In genomic region chr15:84445812-84446716, GRCm38 (mm10) we compare ENCODE assay signal across 8 mouse cellular contexts. TPM values are rescaled to one million over a fixed set of nuclear protein-coding genes. Genes with fewer than 3 reads are reported as not detected.
DNase-seq lines count a peak whose midpoint lies in the region; ATAC-seq and TF ChIP-seq lines count a peak whose summit lies in the region.

No protein-coding gene starts in this region.

- no peak for ATAC-seq in heart, embryonic 14.5 days (ENCODE audit: insufficient number of reproducible peaks, insufficient read depth, low FRiP score, low read depth)
- peak; percentile 34 for ATAC-seq in forebrain, embryonic 12.5 days (ENCODE audit: low FRiP score)
- ATAC-seq in limb, embryonic 13.5 days (ENCODE audit: low FRiP score, low read depth), result no peak

- DNase-seq in heart, adult 9 months (ENCODE audit: low spot score in 2 of 2), result no peak
- peak; percentile 67 for DNase-seq in MN1 (ENCODE audit: low spot score)
- no peak for DNase-seq in thymus, postnatal 14 days
- no peak for DNase-seq in left cerebral cortex, adult 9 months (ENCODE audit: low spot score in 2 of 2)

- no peak for TF ChIP-seq CTCF in small intestine, adult 2 months (IDR thresholded peaks at IDR 0.05; ENCODE audit: extremely low read depth, insufficient read length, insufficient replicate concordance, low read depth, low read length)

- H3K4me2 ChIP-seq in heart, embryonic 14.5 days (ENCODE audit: low read length), result peak overlapping the region; percentile 91
- H3K4me2 ChIP-seq in forebrain, embryonic 12.5 days, result peak overlapping the region; percentile 99
- H3K4me2 ChIP-seq in limb, embryonic 13.5 days (replicated peaks), result peak overlapping the region; percentile 78

- no peaks in the 10 kb centered on the region for H3K9me3 ChIP-seq in heart, embryonic 14.5 days (ENCODE audit: control insufficient read depth, low read length)
- H3K9me3 ChIP-seq in forebrain, embryonic 12.5 days, result no peaks in the 10 kb centered on the region
- no peaks in the 10 kb centered on the region for H3K9me3 ChIP-seq in limb, embryonic 13.5 days

- H3K27me3 ChIP-seq in heart, embryonic 14.5 days (ENCODE audit: control insufficient read depth, insufficient read depth, low read length), result peaks cover 58% of the 10 kb centered on the region
- H3K27me3 ChIP-seq in forebrain, embryonic 12.5 days, result peaks cover 82% of the 10 kb centered on the region
- peaks cover 89% of the 10 kb centered on the region for H3K27me3 ChIP-seq in limb, embryonic 13.5 days
- peaks cover 11% of the 10 kb centered on the region for H3K27me3 ChIP-seq in small intestine, adult 2 months (ENCODE audit: control insufficient read depth, insufficient read depth, low read length)

- peak overlapping the region; percentile 64 for H3K9ac ChIP-seq in heart, embryonic 14.5 days (ENCODE audit: low read length)
- H3K9ac ChIP-seq in forebrain, embryonic 12.5 days, result peak overlapping the region; percentile 80
- H3K9ac ChIP-seq in limb, embryonic 13.5 days, result peak overlapping the region; percentile 64

- no peak overlapping the region for H3K27ac ChIP-seq in heart, embryonic 14.5 days (replicated peaks in 1 of 2; ENCODE audit: control insufficient read depth in 1 of 2, insufficient read depth in 1 of 2, low read depth in 2 of 2, low read length in 2 of 2)
- peak overlapping the region; percentile 50; the same call in 1 of the 2 replicates for H3K27ac ChIP-seq in forebrain, embryonic 12.5 days
- H3K27ac ChIP-seq in limb, embryonic 13.5 days, result no peak overlapping the region
- no peak overlapping the region for H3K27ac ChIP-seq in small intestine, adult 2 months (ENCODE audit: insufficient read depth, low read depth, low read length)

- H3K4me3 ChIP-seq in heart, embryonic 14.5 days (ENCODE audit: control insufficient read depth in 1 of 2, insufficient read depth in 1 of 2, low read depth in 1 of 2, low read length in 2 of 2), result peak overlapping the region; percentile 49 to 51
- peak overlapping the region; percentile 65 for H3K4me3 ChIP-seq in forebrain, embryonic 12.5 days (replicated peaks)
- peak overlapping the region; percentile 51 for H3K4me3 ChIP-seq in limb, embryonic 13.5 days
- peak overlapping the region; percentile 51 for H3K4me3 ChIP-seq in small intestine, adult 2 months (ENCODE audit: low read depth, low read length)

- H3K4me1 ChIP-seq in heart, embryonic 14.5 days (ENCODE audit: control insufficient read depth in 2 of 2, insufficient read depth in 2 of 2, low read length in 2 of 2), result peaks cover 8 to 14% of the 10 kb centered on the region in 2 experiments
- H3K4me1 ChIP-seq in forebrain, embryonic 12.5 days, result peaks cover 53% of the 10 kb centered on the region
- H3K4me1 ChIP-seq in limb, embryonic 13.5 days, result peaks cover 39% of the 10 kb centered on the region
- no peaks in the 10 kb centered on the region for H3K4me1 ChIP-seq in small intestine, adult 2 months (ENCODE audit: control insufficient read depth, insufficient read depth, insufficient read length, low read length)

- no peaks in the 10 kb centered on the region for H3K36me3 ChIP-seq in heart, embryonic 14.5 days (ENCODE audit: control insufficient read depth, insufficient read depth, low read length)
- H3K36me3 ChIP-seq in forebrain, embryonic 12.5 days (replicated peaks), result no peaks in the 10 kb centered on the region
- no peaks in the 10 kb centered on the region for H3K36me3 ChIP-seq in limb, embryonic 13.5 days
- H3K36me3 ChIP-seq in small intestine, adult 2 months (ENCODE audit: control insufficient read depth, insufficient read depth, low read length), result no peaks in the 10 kb centered on the region

- WGBS in heart, embryonic 14.5 days, result 2% methylated on average over 86 of the region's 99 CpGs
- WGBS in forebrain, embryonic 12.5 days, result under 1% methylated on average over 91 of the region's 99 CpGs
- 1% methylated on average over 98 of the region's 99 CpGs for WGBS in limb, embryonic 13.5 days
- 3% methylated on average over 97 of the region's 99 CpGs for WGBS in small intestine, adult 2 months

- TF ChIP-seq POLR2A in small intestine, adult 2 months (IDR thresholded peaks at IDR 0.05; ENCODE audit: low read depth, low read length), result no peak

RNA-seq across cellular contexts. Expression of gene Shisal1, which starts 0.8 kb away (rescaled TPM):
- polyA plus RNA-seq in heart, embryonic 14.5 days (2014; fragmentation: Nextera tagmentation; extraction: Ambion mirVana), result 0.61 and 0.91 TPM in 2 replicates
- polyA plus RNA-seq in forebrain, embryonic 12.5 days (2016; fragmentation: Nextera tagmentation; extraction: Ambion mirVana), result 8.7 and 9.2 TPM in 2 replicates
- polyA plus RNA-seq in limb, embryonic 13.5 days (2015; fragmentation: Nextera tagmentation; extraction: Ambion mirVana), result 1.9 and 2.0 TPM in 2 replicates
- 6.1 and 8.0 TPM in 2 replicates for polyA plus RNA-seq in small intestine, adult 2 months (2012; rRNA removed)
